Mouse (Mus musculus) forebrain, embryonic 14.5 days (tissue): ENCODE measurements around the gene Comt. TPM values are rescaled to one million over a fixed set of nuclear protein-coding genes. Genes with fewer than 3 reads are reported as not detected.

ENCODE experiments used
- ATAC-seq: fragments of 200-750 bp; cut with Nextera tagmentation; 2 replicates; pipeline ENCODE4 v1.8.0; 2017; ENCODE audit warnings: mild to moderate bottlenecking, moderate library complexity
- DNase-seq: peaks from one replicate; pipeline ENCODE4 v3.0.0-alpha.2; 2015; ENCODE audit warnings: low spot score
- H3K27ac ChIP-seq: fragments of 300-500 bp; sonication (generic); 2 replicates; pipeline ENCODE4 v1.5.1; 2014; ENCODE audit warnings: low read depth, mild to moderate bottlenecking, control low read depth, low read length, moderate library complexity
- H3K27me3 ChIP-seq: fragments of 300-500 bp; sonication (generic); replicated peaks from 2 replicates; pipeline ENCODE4 v1.6.1; 2014; ENCODE audit warnings: low read length, control low read depth, mixed read lengths; ENCODE audit not compliant: control insufficient read depth, insufficient read depth
- H3K36me3 ChIP-seq: fragments of 300-500 bp; sonication (generic); 2 replicates; pipeline ENCODE4 v1.6.1; 2014; ENCODE audit warnings: low read length, control low read depth; ENCODE audit not compliant: control insufficient read depth, insufficient read depth
- H3K4me1 ChIP-seq: fragments of 300-500 bp; sonication (generic); 2 replicates; pipeline ENCODE4 v1.6.1; 2014; ENCODE audit warnings: antibody characterized with exemption, low read length, control low read depth; ENCODE audit not compliant: control insufficient read depth, insufficient read depth
- H3K4me2 ChIP-seq: fragments of 300-500 bp; sonication (generic); 2 replicates; pipeline ENCODE4 v1.6.1; 2014; ENCODE audit warnings: mild to moderate bottlenecking, control low read depth, low read length
- H3K4me3 ChIP-seq: fragments of 300-500 bp; sonication (generic); 2 replicates; pipeline ENCODE4 v1.5.1; 2014; ENCODE audit warnings: low read depth, low read length, control low read depth
- H3K9ac ChIP-seq: fragments of 300-500 bp; sonication (generic); 2 replicates; pipeline ENCODE4 v1.6.1; 2014; ENCODE audit warnings: mild to moderate bottlenecking, low read length, control low read depth, moderate library complexity
- H3K9me3 ChIP-seq: fragments of 300-500 bp; sonication (generic); replicated peaks from 2 replicates; pipeline ENCODE4 v1.6.1; 2016; ENCODE audit warnings: low read length, control low read depth, mixed read lengths; ENCODE audit not compliant: control insufficient read depth
- WGBS: fragments of 180-500 bp; shearing (Covaris S2); extraction: QIAGEN DNeasy Blood & Tissue Kit; methylation state at CpG from one replicate; pipeline ENCODE4 v1.1.7; 2014; 5-methylcytosine and 5-hydroxymethylcytosine counted together
- polyA plus RNA-seq: library from polyadenylated mRNA; unstranded; fragments of >200 nt; fragmentation: Nextera tagmentation; extraction: Ambion mirVana; gene quantifications from 2 replicates; pipeline ENCODE4 v1.2.1, GENCODE M21; 2014

Comt gene
- polyA plus RNA-seq, 1 experiment from 2014 or later = 54.6 TPM

GRCm38 (mm10) chr16:18428516-18429042 lies 1.9 kb upstream of the Comt start:
- Histone ChIP-seq H3K9ac (no peak overlapping the region), H3K4me3 (no peak overlapping the region), H3K9me3 (no peaks in the 10 kb centered on the region), H3K27ac (no peak overlapping the region), H3K36me3 (0 out of 2 replicates have a peak, but pooled peaks cover under 1% of the 10 kb centered on the region), H3K27me3 (no peaks in the 10 kb centered on the region), H3K4me1 (peaks cover 13% of the 10 kb centered on the region), H3K4me2 (no peak overlapping the region)
- ATAC-seq (no peak), DNase-seq (no peak)
- WGBS = 90% methylated on average over 7 of the region's 7 CpGs

- Histone ChIP-seq H3K27ac (no peak overlapping the region), H3K4me3 (no peak overlapping the region), H3K9me3 (no peaks in the 10 kb centered on the region), H3K4me2 (no peak overlapping the region), H3K9ac (no peak overlapping the region), H3K4me1 (peaks cover 13% of the 10 kb centered on the region), H3K27me3 (no peaks in the 10 kb centered on the region), H3K36me3 (0 out of 2 replicates have a peak, but pooled peaks cover 6% of the 10 kb centered on the region)
- WGBS = 82% methylated on average over 5 of the region's 5 CpGs
- DNase-seq = no peak
- ATAC-seq = no peak
Measured at GRCm38 (mm10) chr16:18428011-18428515, 1.4 kb upstream of the Comt start.

GRCm38 (mm10) chr16:18426215-18426791 lies 349 bp downstream of the Comt start, which contains the start of gene Txnrd2:
TSS of gene Txnrd2 (plus strand) at chr16:18426384.
- DNase-seq = peak; percentile 54
- peak within 1 kb of the TSS; percentile 87 for H3K4me3 ChIP-seq
- H3K4me2 ChIP-seq = peak within 1 kb of the TSS; percentile 76
- H3K9me3 ChIP-seq = no peaks in the 10 kb centered on the region
- H3K36me3 ChIP-seq = 0 out of 2 replicates have a peak, but pooled peaks cover 8% of the 10 kb centered on the region
- under 1% methylated on average over 52 of the region's 52 CpGs for WGBS
- H3K4me1 ChIP-seq = peaks cover 13% of the 10 kb centered on the region
- peak; percentile 86 for ATAC-seq
- peak within 1 kb of the TSS; percentile 90 for H3K9ac ChIP-seq
- H3K27me3 ChIP-seq = no peaks in the 10 kb centered on the region
- H3K27ac ChIP-seq = 0 out of 2 replicates have a peak within 1 kb of the TSS, but pooled peaks have one; percentile 24

GRCm38 (mm10) chr16:18425475-18426214 lies 1.0 kb downstream of the Comt start:
- Histone ChIP-seq H3K4me1 (peaks cover 13% of the 10 kb centered on the region), H3K27ac (no peak overlapping the region), H3K9ac (peak overlapping the region; percentile 90), H3K27me3 (no peaks in the 10 kb centered on the region), H3K4me3 (peak overlapping the region; percentile 87), H3K36me3 (0 out of 2 replicates have a peak, but pooled peaks cover 10% of the 10 kb centered on the region), H3K9me3 (no peaks in the 10 kb centered on the region), H3K4me2 (peak overlapping the region; percentile 76)
- peak; percentile 16 for DNase-seq
- ATAC-seq = peak; percentile 14
- WGBS = 27% methylated on average over 10 of the region's 10 CpGs

GRCm38 (mm10) chr16:18424364-18425045 lies 2.1 kb downstream of the Comt start:
- H3K9me3 ChIP-seq = no peaks in the 10 kb centered on the region
- H3K36me3 ChIP-seq = 0 out of 2 replicates have a peak, but pooled peaks cover 12% of the 10 kb centered on the region
- H3K4me3 ChIP-seq = no peak overlapping the region
- H3K4me1 ChIP-seq = peaks cover 13% of the 10 kb centered on the region
- no peak overlapping the region for H3K9ac ChIP-seq
- 91% methylated on average over 11 of the region's 11 CpGs for WGBS
- DNase-seq = no peak
- ATAC-seq = no peak
- no peak overlapping the region for H3K4me2 ChIP-seq
- no peak overlapping the region for H3K27ac ChIP-seq
- H3K27me3 ChIP-seq = no peaks in the 10 kb centered on the region

- DNase-seq = no peak
- H3K27me3 ChIP-seq = no peaks in the 10 kb centered on the region
- ATAC-seq = no peak
- H3K4me1 ChIP-seq = peaks cover 13% of the 10 kb centered on the region
- 90% methylated on average over 5 of the region's 5 CpGs for WGBS
- no peak overlapping the region for H3K9ac ChIP-seq
- no peak overlapping the region for H3K4me2 ChIP-seq
- 0 out of 2 replicates have a peak, but pooled peaks cover 12% of the 10 kb centered on the region for H3K36me3 ChIP-seq
- no peaks in the 10 kb centered on the region for H3K9me3 ChIP-seq
- H3K4me3 ChIP-seq = no peak overlapping the region
- no peak overlapping the region for H3K27ac ChIP-seq
Measured at GRCm38 (mm10) chr16:18423915-18424265, 2.8 kb downstream of the Comt start.

- Histone ChIP-seq H3K36me3 (0 out of 2 replicates have a peak, but pooled peaks cover 12% of the 10 kb centered on the region), H3K4me1 (peaks cover 13% of the 10 kb centered on the region), H3K27me3 (no peaks in the 10 kb centered on the region), H3K9me3 (no peaks in the 10 kb centered on the region), H3K9ac (no peak overlapping the region), H3K4me2 (no peak overlapping the region), H3K27ac (no peak overlapping the region), H3K4me3 (no peak overlapping the region)
- WGBS = 90% methylated on average over 7 of the region's 7 CpGs
- DNase-seq = no peak
- ATAC-seq = no peak
Measured at GRCm38 (mm10) chr16:18423203-18423914, 3.3 kb downstream of the Comt start.

- no peak for ATAC-seq
- 65% methylated on average over 3 of the region's 3 CpGs for WGBS
Measured at GRCm38 (mm10) chr16:18420571-18420970, 6.1 kb downstream of the Comt start.

More at GRCm38 (mm10) chr16:18420571-18420970, 6.1 kb downstream of the Comt start:
- Histone ChIP-seq H3K27ac (no peak overlapping the region), H3K9ac (no peak overlapping the region), H3K4me1 (peaks cover 7% of the 10 kb centered on the region), H3K9me3 (no peaks in the 10 kb centered on the region), H3K27me3 (no peaks in the 10 kb centered on the region), H3K4me3 (no peak overlapping the region), H3K4me2 (no peak overlapping the region), H3K36me3 (0 out of 2 replicates have a peak, but pooled peaks cover 12% of the 10 kb centered on the region)
- no peak for DNase-seq
